Mouse (Mus musculus) leukemia stem cell, adult 10-12 weeks (primary cell): ENCODE data around the gene Wipf1. TPM values are rescaled to one million over a fixed set of nuclear protein-coding genes. Genes with fewer than 3 reads are reported as not detected.

Experiments used
- polyA plus RNA-seq: library from polyadenylated mRNA; stranded (reverse); fragments of >175 nt; gene quantifications from 2 replicates; pipeline ENCODE4 v1.2.3, GENCODE M21; 2012; ENCODE audit warnings: low replicate concordance

Gene Wipf1
- 223 and 501 TPM in 2 replicates for polyA plus RNA-seq

GRCm38 (mm10) chr2:73529356-73530330, at the start of gene Wipf1:
Gene Wipf1, minus strand, starts transcription at chr2:73529734.

GRCm38 (mm10) chr2:73386356-73387046, 143.0 kb downstream of the Wipf1 start, which contains the start of gene Gpr155:
Gene Gpr155, minus strand, starts transcription at chr2:73386572.

Other genes starting within 250 kb of the Wipf1 start
- gene Scrn3, start 217.1 kb downstream of the Wipf1 start, polyA plus RNA-seq: 0.63 and 3.1 TPM in 2 replicates
- gene Cir1, start 217.0 kb downstream of the Wipf1 start, polyA plus RNA-seq: 4.7 and 5.0 TPM in 2 replicates
- gene Gpr155, start 143.2 kb downstream of the Wipf1 start, polyA plus RNA-seq: 1.3 and 4.1 TPM in 2 replicates
- gene Chrna1, start 50.6 kb upstream of the Wipf1 start, polyA plus RNA-seq: not detected in 2 replicates
- gene Chn1, start 245.6 kb upstream of the Wipf1 start, polyA plus RNA-seq: 0.20 and 0.21 TPM in 2 replicates